Mouse (Mus musculus): ENCODE measurements at regions not wholly inside any gene's neighbourhood (a gene's known extent, or its start where the extent isn't known, plus 50 kb on each side); places are given as distances from the start of the nearest gene placed in this dataset.

DNA sequence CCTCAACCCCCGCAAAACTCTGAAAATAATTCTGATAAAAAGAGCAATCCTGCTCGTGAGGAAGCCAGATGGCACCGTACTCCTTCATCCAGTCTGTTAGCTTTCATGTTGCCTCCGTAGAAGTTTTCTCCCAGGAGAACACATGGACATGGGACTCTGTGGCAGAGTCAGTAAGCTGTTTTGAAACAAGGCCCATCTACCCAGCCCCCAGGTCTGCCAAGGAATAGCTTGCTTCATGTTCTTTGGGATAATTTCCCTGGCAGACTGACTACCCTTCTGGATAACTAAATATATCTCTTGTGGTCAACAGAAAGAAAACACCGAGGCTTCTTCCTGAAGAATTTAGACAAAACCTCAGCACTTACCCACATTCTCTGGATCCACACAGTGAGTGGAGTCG, 111.2 kb upstream of the Spred1 start:
- no peak for DNase-seq (ENCODE audit: low spot score)
- H3K9me3 ChIP-seq, result no peaks in the 10 kb centered on the region
- no peaks in the 10 kb centered on the region for H3K36me3 ChIP-seq (replicated peaks)
- H3K27ac ChIP-seq (replicated peaks), result no peak overlapping the region
- 89% methylated on average over 6 of the region's 6 CpGs for WGBS
- H3K4me1 ChIP-seq, result no peaks in the 10 kb centered on the region
- H3K27me3 ChIP-seq (replicated peaks; ENCODE audit: low read depth, poor library complexity, severe bottlenecking), result no peaks in the 10 kb centered on the region
- no peak overlapping the region for H3K4me3 ChIP-seq

DNA sequence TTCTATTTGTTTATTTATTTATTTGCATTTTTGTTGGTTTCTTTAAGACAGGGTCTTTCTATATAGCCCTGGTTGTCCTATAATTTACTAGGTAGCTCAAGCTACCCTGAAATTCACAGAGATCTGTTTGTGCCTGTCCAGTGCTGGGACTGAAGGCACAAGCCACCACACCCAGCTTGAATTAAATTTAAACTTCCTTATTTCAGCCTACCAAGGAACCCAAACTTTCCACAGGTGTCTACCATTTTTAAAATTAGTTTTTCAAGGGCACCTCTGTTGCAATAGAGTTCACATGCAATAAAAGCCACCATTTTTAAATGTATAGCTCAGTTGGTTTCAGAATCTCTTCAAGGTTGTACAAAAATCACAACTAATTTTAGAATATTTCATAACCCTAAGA, 110.2 kb upstream of the Spred1 start:
- Histone ChIP-seq H3K36me3 (replicated peaks) (no peaks in the 10 kb centered on the region), H3K4me1 (no peaks in the 10 kb centered on the region), H3K9me3 (no peaks in the 10 kb centered on the region), H3K4me3 (no peak overlapping the region), H3K27ac (replicated peaks) (no peak overlapping the region), H3K27me3 (replicated peaks; ENCODE audit: low read depth, poor library complexity, severe bottlenecking) (no peaks in the 10 kb centered on the region)
- DNase-seq (ENCODE audit: low spot score), result no peak

DNA sequence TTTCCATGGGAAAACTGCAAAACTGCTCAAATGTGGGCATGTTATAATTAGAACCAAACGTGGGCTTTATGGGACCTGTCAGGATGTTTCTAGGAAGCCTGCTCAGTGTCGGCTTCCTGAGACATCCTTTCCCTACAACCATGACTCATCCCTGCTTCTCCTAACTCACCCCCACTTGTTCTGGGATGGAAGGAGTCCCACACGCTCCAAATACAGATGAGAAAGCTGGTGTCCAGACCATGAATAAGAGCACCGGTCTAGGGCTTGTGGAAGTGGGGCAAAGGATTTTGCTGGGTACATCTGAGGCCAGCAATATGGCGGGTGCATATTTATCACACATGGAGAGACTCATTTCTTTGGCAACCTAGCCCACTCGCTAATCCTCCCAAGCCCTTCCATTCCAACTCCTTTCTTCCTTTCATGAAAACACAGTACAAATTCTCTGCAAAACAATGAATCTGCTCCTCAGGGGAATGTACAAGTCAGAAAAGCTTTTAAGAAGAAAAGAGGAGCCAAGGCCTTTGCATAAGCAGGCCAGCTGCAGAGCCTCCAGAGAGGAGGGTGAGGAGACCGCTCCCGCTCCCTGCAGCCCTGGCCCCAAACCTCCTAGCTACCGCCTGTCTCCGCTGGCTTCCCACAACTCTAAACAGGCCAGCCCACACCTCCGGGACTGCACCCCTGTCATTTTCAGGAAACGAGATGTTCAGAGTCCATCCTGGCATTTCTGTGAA, 103.1 kb upstream of the Spred1 start:
- no peaks in the 10 kb centered on the region for H3K36me3 ChIP-seq (replicated peaks)
- peak overlapping the region; percentile 73 for H3K27ac ChIP-seq (replicated peaks)
- peaks cover 21% of the 10 kb centered on the region for H3K4me1 ChIP-seq
- no peaks in the 10 kb centered on the region for H3K27me3 ChIP-seq (replicated peaks; ENCODE audit: low read depth, poor library complexity, severe bottlenecking)
- DNase-seq (ENCODE audit: low spot score), result peak; percentile 33
- H3K4me3 ChIP-seq, result no peak overlapping the region
- H3K9me3 ChIP-seq, result no peaks in the 10 kb centered on the region
- 46% methylated on average over 12 of the region's 12 CpGs for WGBS

DNA sequence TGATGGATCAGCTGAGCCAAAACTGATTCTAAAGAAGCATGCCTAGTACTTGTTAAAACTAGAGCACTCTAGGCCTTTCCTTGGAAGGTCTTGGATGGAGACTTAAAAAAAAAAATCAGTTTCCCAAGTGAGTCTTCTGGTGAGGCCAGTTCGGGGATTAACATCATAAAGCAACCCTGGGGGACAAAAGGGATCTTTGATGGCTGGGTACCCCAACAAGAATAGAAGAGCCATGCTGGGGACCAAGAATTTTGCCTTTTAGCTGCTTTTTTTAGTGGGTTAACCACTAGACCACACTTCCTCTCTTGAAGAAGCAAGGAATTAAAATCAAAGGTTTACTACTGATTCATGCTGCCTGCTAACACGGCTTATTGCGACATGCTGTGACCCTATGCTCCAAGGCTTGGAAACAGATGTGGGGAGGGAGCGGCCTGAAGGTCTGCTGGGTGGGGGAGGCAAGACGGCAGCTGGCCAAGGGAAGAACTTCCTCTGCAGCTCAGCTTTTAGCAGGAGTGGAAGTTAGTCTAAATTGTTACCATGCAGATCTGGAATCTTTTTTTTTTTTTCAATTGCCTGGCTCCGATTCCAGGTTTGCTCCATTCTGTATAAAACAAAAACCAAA, 102.1 kb upstream of the Spred1 start:
- peaks cover 21% of the 10 kb centered on the region for H3K4me1 ChIP-seq
- peak; percentile 87 for DNase-seq (ENCODE audit: low spot score)
- WGBS, result 10% methylated on average over 6 of the region's 6 CpGs
- H3K36me3 ChIP-seq (replicated peaks), result no peaks in the 10 kb centered on the region
- H3K9me3 ChIP-seq, result no peaks in the 10 kb centered on the region
- H3K27me3 ChIP-seq (replicated peaks; ENCODE audit: low read depth, poor library complexity, severe bottlenecking), result no peaks in the 10 kb centered on the region
- peak overlapping the region; percentile 73 for H3K27ac ChIP-seq (replicated peaks)
- H3K4me3 ChIP-seq, result no peak overlapping the region

DNA sequence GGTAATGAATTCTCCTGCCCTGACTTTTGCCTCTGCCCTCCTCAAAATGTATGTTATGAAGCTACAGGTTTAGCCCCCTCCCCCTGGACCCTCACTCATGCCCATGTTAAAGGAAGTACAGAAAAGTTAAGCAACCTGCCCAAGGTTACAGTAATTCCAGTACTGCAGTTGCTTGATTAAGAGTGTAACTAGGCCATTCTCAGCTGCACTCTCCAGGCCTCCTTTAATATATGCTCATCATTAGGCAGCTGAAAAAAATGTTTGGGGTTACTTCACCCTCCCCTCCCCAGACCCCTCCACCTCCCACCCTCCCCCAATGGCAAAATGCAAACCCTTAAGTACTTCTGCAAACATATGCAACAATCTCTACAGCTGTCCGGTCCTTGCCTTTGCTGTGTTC, 101.6 kb upstream of the Spred1 start:
- no peaks in the 10 kb centered on the region for H3K27me3 ChIP-seq (replicated peaks; ENCODE audit: low read depth, poor library complexity, severe bottlenecking)
- DNase-seq (ENCODE audit: low spot score), result peak; percentile 11
- no peak overlapping the region for H3K4me3 ChIP-seq
- no peaks in the 10 kb centered on the region for H3K9me3 ChIP-seq
- peaks cover 21% of the 10 kb centered on the region for H3K4me1 ChIP-seq
- 46% methylated on average over 1 of the region's 1 CpGs for WGBS
- H3K27ac ChIP-seq (replicated peaks), result peak overlapping the region; percentile 73; the same call in 1 of the 2 replicates
- H3K36me3 ChIP-seq (replicated peaks), result no peaks in the 10 kb centered on the region

DNA sequence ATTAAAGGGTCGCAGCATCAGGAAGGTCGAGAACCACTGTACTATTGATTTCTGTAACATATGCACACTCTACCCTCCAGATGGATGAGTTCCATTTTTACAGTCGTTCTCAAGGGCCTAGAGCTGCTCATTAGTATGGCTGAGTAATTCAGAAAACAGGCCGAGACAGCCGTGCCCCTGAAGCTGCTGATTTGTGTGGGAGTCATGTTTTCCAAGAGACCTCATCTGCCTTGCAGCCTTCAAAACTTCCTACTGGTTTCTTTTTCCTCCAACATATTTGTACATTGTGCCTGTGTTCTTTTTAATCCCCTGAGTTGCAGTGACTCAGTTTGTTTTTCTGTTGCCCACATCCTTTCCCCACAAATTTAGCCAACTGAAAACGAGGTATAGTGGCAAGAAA, 99.4 kb upstream of the Spred1 start:
- Histone ChIP-seq H3K27ac (replicated peaks) (no peak overlapping the region), H3K36me3 (replicated peaks) (no peaks in the 10 kb centered on the region), H3K9me3 (no peaks in the 10 kb centered on the region), H3K27me3 (replicated peaks; ENCODE audit: low read depth, poor library complexity, severe bottlenecking) (no peaks in the 10 kb centered on the region), H3K4me3 (no peak overlapping the region), H3K4me1 (peaks cover 21% of the 10 kb centered on the region)
- no peak for DNase-seq (ENCODE audit: low spot score)
- 69% methylated on average over 6 of the region's 6 CpGs for WGBS

DNA sequence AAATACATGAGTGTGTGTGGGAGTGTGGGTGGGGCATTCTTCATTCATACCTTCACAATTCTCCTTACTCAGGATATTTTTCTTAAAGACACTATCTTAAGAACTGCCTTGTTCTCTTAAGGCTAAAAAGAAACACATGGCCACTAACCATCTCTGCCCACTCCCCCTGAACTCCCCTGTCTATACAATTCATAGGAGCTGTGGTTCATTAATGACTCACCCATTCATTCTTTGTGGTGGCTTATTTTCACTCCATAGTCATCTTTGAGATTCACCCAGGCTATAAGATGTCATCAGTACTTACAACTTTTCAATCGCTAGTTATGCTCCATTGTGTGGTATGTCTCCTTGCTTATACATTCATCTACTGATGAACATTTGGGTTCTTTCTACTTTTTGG, 97.7 kb upstream of the Spred1 start:
- Histone ChIP-seq H3K36me3 (replicated peaks) (no peaks in the 10 kb centered on the region), H3K9me3 (no peaks in the 10 kb centered on the region), H3K4me1 (peaks cover 13% of the 10 kb centered on the region), H3K27ac (replicated peaks) (no peak overlapping the region), H3K27me3 (replicated peaks; ENCODE audit: low read depth, poor library complexity, severe bottlenecking) (no peaks in the 10 kb centered on the region), H3K4me3 (no peak overlapping the region)
- DNase-seq (ENCODE audit: low spot score), result no peak
- WGBS, result 94% methylated on average over 1 of the region's 1 CpGs

DNA sequence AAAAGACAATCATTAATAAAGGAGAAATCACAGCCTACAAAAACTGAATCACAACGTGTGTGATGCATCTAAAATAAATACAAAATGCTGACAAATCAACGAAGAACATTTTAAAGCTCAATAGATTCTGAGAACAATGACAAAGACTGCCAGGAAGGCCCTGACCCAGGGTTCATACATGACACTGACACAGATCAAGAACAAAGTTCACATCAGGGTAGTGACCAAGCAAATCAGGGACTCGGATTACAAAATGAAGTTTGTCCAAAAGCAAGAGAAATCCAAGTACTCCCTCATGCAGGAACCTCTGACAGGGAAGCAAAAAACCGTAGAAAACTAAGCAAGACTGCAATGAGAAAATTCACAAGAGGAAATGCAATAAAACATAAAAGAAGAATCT, 94.1 kb upstream of the Spred1 start:
- 66% methylated on average over 4 of the region's 4 CpGs for WGBS
- no peaks in the 10 kb centered on the region for H3K9me3 ChIP-seq
- H3K4me3 ChIP-seq, result no peak overlapping the region
- H3K36me3 ChIP-seq (replicated peaks), result no peaks in the 10 kb centered on the region
- no peaks in the 10 kb centered on the region for H3K27me3 ChIP-seq (replicated peaks; ENCODE audit: low read depth, poor library complexity, severe bottlenecking)
- DNase-seq (ENCODE audit: low spot score), result no peak
- no peaks in the 10 kb centered on the region for H3K4me1 ChIP-seq
- H3K27ac ChIP-seq (replicated peaks), result no peak overlapping the region

DNA sequence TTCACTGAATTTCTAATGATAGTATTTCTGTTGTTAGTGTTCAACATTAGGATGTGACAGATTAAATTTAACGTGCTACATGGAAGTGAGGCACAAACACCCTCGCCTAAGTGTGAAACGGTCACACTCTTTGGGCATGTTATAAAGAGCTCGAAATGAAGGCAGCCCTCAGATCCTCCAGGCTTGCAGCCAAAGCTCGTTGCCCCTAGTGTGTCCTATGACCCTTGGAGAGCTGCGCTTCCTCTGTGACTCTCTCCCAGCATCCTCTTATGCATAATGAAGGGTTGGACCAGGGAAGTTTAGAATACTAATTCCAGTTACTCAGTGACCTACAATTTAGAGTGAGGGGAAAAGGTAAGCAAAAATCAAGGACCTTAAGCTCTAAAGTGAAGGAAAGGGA, 92.4 kb upstream of the Spred1 start:
- H3K27ac ChIP-seq (replicated peaks), result no peak overlapping the region
- no peaks in the 10 kb centered on the region for H3K9me3 ChIP-seq
- no peak overlapping the region for H3K4me3 ChIP-seq
- 76% methylated on average over 6 of the region's 6 CpGs for WGBS
- no peak for DNase-seq (ENCODE audit: low spot score)
- H3K4me1 ChIP-seq, result no peaks in the 10 kb centered on the region
- no peaks in the 10 kb centered on the region for H3K27me3 ChIP-seq (replicated peaks; ENCODE audit: low read depth, poor library complexity, severe bottlenecking)
- H3K36me3 ChIP-seq (replicated peaks), result no peaks in the 10 kb centered on the region

DNA sequence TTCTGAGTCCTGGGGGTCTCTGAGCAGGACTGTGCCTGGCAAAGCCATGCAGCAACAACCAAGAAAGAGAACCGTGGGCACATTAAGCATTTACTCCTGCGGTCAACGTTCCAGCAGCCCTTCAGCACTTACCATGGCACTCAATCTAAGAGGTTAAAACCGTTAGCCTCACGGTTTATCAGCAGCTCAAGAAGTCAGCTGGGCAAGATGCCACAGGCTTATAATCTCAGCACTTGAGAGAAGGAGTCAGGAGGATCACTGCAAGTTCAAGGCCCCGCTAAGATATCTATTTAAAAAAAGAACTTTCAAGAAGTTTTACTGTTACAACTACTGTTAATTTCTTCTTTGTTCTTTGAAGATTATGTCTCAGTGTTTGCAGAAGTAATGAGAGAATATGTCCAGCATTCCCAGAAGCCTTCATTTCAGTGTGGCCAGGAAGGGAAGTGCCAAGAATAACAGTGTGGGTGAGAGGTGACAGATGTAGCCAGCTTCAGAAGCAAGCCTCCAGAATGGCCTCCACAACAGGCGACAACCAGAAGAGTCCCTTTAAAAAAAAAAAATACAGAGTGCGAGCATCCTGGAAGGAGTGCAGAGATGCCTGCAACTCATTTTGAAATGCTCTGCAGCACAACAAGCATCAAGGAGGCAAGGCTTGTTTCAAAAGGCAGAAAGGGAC, 84.8 kb upstream of the Spred1 start:
- WGBS, result 79% methylated on average over 8 of the region's 8 CpGs
- no peaks in the 10 kb centered on the region for H3K9me3 ChIP-seq
- H3K27me3 ChIP-seq (replicated peaks; ENCODE audit: low read depth, poor library complexity, severe bottlenecking), result no peaks in the 10 kb centered on the region
- no peaks in the 10 kb centered on the region for H3K36me3 ChIP-seq (replicated peaks)
- H3K4me3 ChIP-seq, result no peak overlapping the region
- H3K27ac ChIP-seq (replicated peaks), result no peak overlapping the region
- H3K4me1 ChIP-seq, result peaks cover 25% of the 10 kb centered on the region
- no peak for DNase-seq (ENCODE audit: low spot score)

DNA sequence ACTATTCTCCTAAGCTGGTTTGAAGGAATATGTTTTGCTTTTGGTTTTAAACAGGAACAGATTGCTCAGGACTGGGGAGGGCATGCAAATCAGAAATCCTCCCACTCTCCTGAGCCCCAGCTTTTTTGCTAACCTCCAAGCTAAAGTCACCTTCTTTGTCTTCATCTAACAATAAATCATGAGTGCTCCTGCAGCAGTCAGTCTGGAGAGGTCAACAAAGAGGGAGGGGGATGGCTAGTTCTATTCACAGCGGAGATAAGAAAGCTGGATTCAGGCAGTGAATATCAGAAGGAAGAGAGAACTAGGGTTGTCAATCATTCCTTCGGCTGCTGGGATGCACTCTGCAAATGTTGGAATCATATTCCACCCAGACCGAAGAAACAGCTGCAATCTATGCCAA, 81.0 kb upstream of the Spred1 start:
- DNase-seq (ENCODE audit: low spot score), result no peak
- peaks cover 44% of the 10 kb centered on the region for H3K4me1 ChIP-seq
- 53% methylated on average over 3 of the region's 3 CpGs for WGBS
- no peaks in the 10 kb centered on the region for H3K9me3 ChIP-seq
- H3K27ac ChIP-seq (replicated peaks), result no peak overlapping the region
- H3K36me3 ChIP-seq (replicated peaks), result no peaks in the 10 kb centered on the region
- no peak overlapping the region for H3K4me3 ChIP-seq
- H3K27me3 ChIP-seq (replicated peaks; ENCODE audit: low read depth, poor library complexity, severe bottlenecking), result no peaks in the 10 kb centered on the region

DNA sequence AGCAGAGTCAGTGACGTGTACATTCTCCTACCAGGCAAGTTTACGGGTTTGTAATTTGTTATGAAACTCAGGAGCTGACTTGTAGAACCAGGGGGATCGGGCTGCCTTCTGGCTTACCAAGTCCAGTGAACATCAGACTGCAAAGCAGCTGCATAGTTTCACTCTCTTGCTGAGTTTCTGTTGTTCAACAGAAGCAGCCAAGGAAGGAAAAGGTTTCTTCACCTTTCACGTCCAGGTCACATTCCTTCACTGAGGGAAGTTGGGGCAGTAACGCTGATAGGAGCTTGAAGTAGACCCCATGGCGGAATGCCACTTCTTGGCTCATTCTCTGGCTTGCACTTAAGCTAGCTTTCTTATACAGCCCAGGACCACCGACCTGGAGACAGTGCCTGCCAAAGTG, 77.3 kb upstream of the Spred1 start:
- Histone ChIP-seq H3K9me3 (no peaks in the 10 kb centered on the region), H3K4me3 (no peak overlapping the region), H3K27ac (replicated peaks) (no peak overlapping the region; the same call in 1 of the 2 replicates), H3K36me3 (replicated peaks) (no peaks in the 10 kb centered on the region), H3K4me1 (peaks cover 32% of the 10 kb centered on the region), H3K27me3 (replicated peaks; ENCODE audit: low read depth, poor library complexity, severe bottlenecking) (no peaks in the 10 kb centered on the region)
- WGBS, result 53% methylated on average over 7 of the region's 7 CpGs
- DNase-seq (ENCODE audit: low spot score), result peak; percentile 38

DNA sequence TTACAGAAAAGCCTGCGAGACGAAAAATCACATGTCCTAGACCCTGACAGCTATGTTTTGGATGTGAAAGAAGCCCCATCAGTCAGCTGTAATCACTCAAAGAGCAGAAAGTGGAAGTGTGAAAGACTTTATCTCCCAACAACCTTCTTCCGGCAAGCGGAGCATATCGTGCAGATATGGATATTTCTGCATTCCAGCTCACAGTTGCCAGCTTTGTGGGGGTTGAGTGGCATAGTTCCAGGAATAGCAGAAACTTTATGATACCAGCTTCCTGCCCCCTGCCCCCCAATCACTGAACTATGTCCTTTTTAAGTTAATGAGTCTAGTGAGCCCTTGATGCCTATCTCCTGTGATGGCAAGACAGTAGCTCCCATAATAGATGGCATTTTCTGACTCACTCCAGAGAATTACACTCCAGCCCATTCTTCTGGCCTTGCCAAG, 72.9 kb upstream of the Spred1 start:
- peaks cover 14% of the 10 kb centered on the region for H3K4me1 ChIP-seq
- H3K9me3 ChIP-seq, result 0 out of 2 replicates have a peak, but pooled peaks cover 3% of the 10 kb centered on the region
- no peak overlapping the region for H3K4me3 ChIP-seq
- no peaks in the 10 kb centered on the region for H3K27me3 ChIP-seq (replicated peaks; ENCODE audit: low read depth, poor library complexity, severe bottlenecking)
- H3K36me3 ChIP-seq (replicated peaks), result no peaks in the 10 kb centered on the region
- DNase-seq (ENCODE audit: low spot score), result no peak
- 87% methylated on average over 5 of the region's 5 CpGs for WGBS
- no peak overlapping the region for H3K27ac ChIP-seq (replicated peaks)
